ENCODE assay signal across 26 mouse cellular contexts in genomic region chr11:107117789-107118188, GRCm38 (mm10).
"Had no signal": no experiment of that assay in that cellular context is flagged by ENCODE, and none has a peak within 500 bp of the region (broad histone marks: within the 10 kb centered on the region; RNA-seq: fewer than 3 reads in every experiment).

No protein-coding gene starts in this region.

- H3K9me3 ChIP-seq: heart, embryonic 13.5 days; heart, embryonic 15.5 days; hindbrain, embryonic 13.5 days; hindbrain, embryonic 15.5 days; kidney, embryonic 15.5 days; limb, embryonic 13.5 days; limb, embryonic 15.5 days; liver, embryonic 12.5 days had no signal

- H3K9ac ChIP-seq: heart, embryonic 13.5 days; heart, embryonic 15.5 days; hindbrain, embryonic 13.5 days; hindbrain, embryonic 15.5 days; kidney, embryonic 15.5 days; limb, embryonic 13.5 days; limb, embryonic 15.5 days; liver, embryonic 12.5 days; liver, embryonic 14.5 days had no signal

- ATAC-seq: hindbrain, postnatal 0 days; intestine, embryonic 16.5 days; liver, embryonic 12.5 days had no signal

- H3K27me3 ChIP-seq: heart, embryonic 13.5 days; heart, embryonic 15.5 days; hindbrain, embryonic 13.5 days; hindbrain, embryonic 15.5 days; kidney, embryonic 15.5 days; limb, embryonic 13.5 days; limb, embryonic 15.5 days; liver, embryonic 12.5 days had no signal

- H3K4me2 ChIP-seq: heart, embryonic 11.5 days; heart, embryonic 13.5 days; heart, embryonic 15.5 days; hindbrain, embryonic 13.5 days; hindbrain, embryonic 15.5 days; kidney, embryonic 15.5 days; limb, embryonic 13.5 days; limb, embryonic 15.5 days; liver, embryonic 12.5 days had no signal

- H3K27ac ChIP-seq: heart, adult 2 months; heart, embryonic 13.5 days; heart, embryonic 15.5 days; hindbrain, embryonic 13.5 days; hindbrain, embryonic 15.5 days; hindbrain, postnatal 0 days; kidney, embryonic 15.5 days; kidney, postnatal 0 days; limb, embryonic 13.5 days; limb, embryonic 15.5 days; liver, embryonic 12.5 days; liver, embryonic 14.5 days had no signal

- DNase-seq: gastrocnemius, postnatal 36 days; heart, adult 11 months; heart, adult 2 months; heart, postnatal 14 days; heart, postnatal 36 days; kidney, adult 11 months; kidney, adult 2 months; kidney, adult 9 months; kidney, postnatal 14 days; kidney, postnatal 36 days; layer of hippocampus, adult 9-11 months; layer of hippocampus, postnatal 36 days; left cerebral cortex, postnatal 4 days had no signal

- H3K4me3 ChIP-seq: heart, adult 2 months; heart, embryonic 13.5 days; heart, embryonic 15.5 days; hindbrain, embryonic 13.5 days; hindbrain, embryonic 15.5 days; kidney, embryonic 15.5 days; limb, embryonic 13.5 days; limb, embryonic 15.5 days; liver, embryonic 12.5 days had no signal

- H3K36me3 ChIP-seq: heart, embryonic 13.5 days; heart, embryonic 15.5 days; hindbrain, embryonic 13.5 days; hindbrain, embryonic 15.5 days; limb, embryonic 15.5 days had no signal
